Mouse (Mus musculus): Measurements from ENCODE around the gene Pcdh11x. TPM values are rescaled to one million over a fixed set of nuclear protein-coding genes. Genes with fewer than 3 reads are reported as not detected.

Pcdh11x gene
- total RNA-seq, 2 experiments from 2014 or later = 17.0 to 17.4 TPM

Other genes with a start within 250 kb of the Pcdh11x start
- gene H2afb3, start 22.8 kb downstream of the Pcdh11x start, total RNA-seq (2021) = not detected

Data from left cerebral cortex, adult 18-20 months (tissue).